ENCODE assay signal across 9 mouse cellular contexts in genomic region chr19:12596290-12597072, GRCm38 (mm10). TPM values are rescaled to one million over a fixed set of nuclear protein-coding genes. Genes with fewer than 3 reads are reported as not detected.
A peak's percentile ranks its signal among the peaks of the same experiment; 100 is the strongest.
DNase-seq lines count a peak whose midpoint lies in the region; ATAC-seq and TF ChIP-seq lines count a peak whose summit lies in the region.
"Had no signal": no experiment of that assay in that cellular context is flagged by ENCODE, and none has a peak within 500 bp of the region (broad histone marks: within the 10 kb centered on the region; RNA-seq: fewer than 3 reads in every experiment).

No protein-coding gene starts in this region.

- DNase-seq in heart, postnatal 10 days: no peak
- peak; percentile 15 to 38 for DNase-seq in cerebellum, postnatal 36 days
- DNase-seq in yolk sac, embryonic 10.5 days (ENCODE audit: low spot score): peak; percentile 32
- DNase-seq in ovary, adult 18-20 months (ENCODE audit: low spot score): no peak

- H3K4me2 ChIP-seq in heart, embryonic 16.5 days (ENCODE audit: low read depth, low read length): peak overlapping the region; percentile 89
- H3K4me2 ChIP-seq in hindbrain, embryonic 16.5 days (ENCODE audit: low read length): peak overlapping the region; percentile 77

- peak overlapping the region; percentile 74 for H3K9ac ChIP-seq in heart, embryonic 16.5 days (ENCODE audit: low read length)
- peak overlapping the region; percentile 80 for H3K9ac ChIP-seq in hindbrain, embryonic 16.5 days (ENCODE audit: low read depth, low read length)

- no peaks in the 10 kb centered on the region for H3K9me3 ChIP-seq in heart, embryonic 16.5 days (replicated peaks; ENCODE audit: control insufficient read depth, low read length)
- H3K9me3 ChIP-seq in E14TG2a.4 (ENCODE audit: low read length): no peaks in the 10 kb centered on the region
- H3K9me3 ChIP-seq in hindbrain, embryonic 16.5 days (ENCODE audit: control insufficient read depth, low read length): no peaks in the 10 kb centered on the region
- H3K9me3 ChIP-seq in megakaryocyte, embryonic 14.5 days: no peaks in the 10 kb centered on the region

- H3K4me1 ChIP-seq in heart, embryonic 16.5 days (ENCODE audit: control insufficient read depth, insufficient read depth, low read length): no peaks in the 10 kb centered on the region; the same call in 1 of the 2 replicates
- peaks cover 16% of the 10 kb centered on the region for H3K4me1 ChIP-seq in E14TG2a.4 (replicated peaks; ENCODE audit: low read depth, low read length)
- H3K4me1 ChIP-seq in hindbrain, embryonic 16.5 days (ENCODE audit: control insufficient read depth, insufficient read depth, low read depth, low read length): peaks cover 6% of the 10 kb centered on the region; the same call in 1 of the 2 replicates
- H3K4me1 ChIP-seq in megakaryocyte, embryonic 14.5 days: peaks cover 29% of the 10 kb centered on the region

- WGBS in heart, embryonic 16.5 days: 17% methylated on average over 23 of the region's 23 CpGs
- 18% methylated on average over 23 of the region's 23 CpGs for WGBS in hindbrain, embryonic 16.5 days

- no peaks in the 10 kb centered on the region for H3K27me3 ChIP-seq in heart, embryonic 16.5 days (ENCODE audit: control insufficient read depth, insufficient read depth, low read length)
- peaks cover 31% of the 10 kb centered on the region for H3K27me3 ChIP-seq in E14TG2a.4 (ENCODE audit: insufficient read depth, low read length)
- H3K27me3 ChIP-seq in hindbrain, embryonic 16.5 days (replicated peaks; ENCODE audit: control insufficient read depth, insufficient read depth, low read length): no peaks in the 10 kb centered on the region
- H3K27me3 ChIP-seq in megakaryocyte, embryonic 14.5 days (replicated peaks): peaks cover 18% of the 10 kb centered on the region

- peak overlapping the region; percentile 69 for H3K4me3 ChIP-seq in heart, embryonic 16.5 days (ENCODE audit: low read length)
- H3K4me3 ChIP-seq in E14TG2a.4 (replicated peaks; ENCODE audit: low read length): peak overlapping the region; percentile 83
- H3K4me3 ChIP-seq in hindbrain, embryonic 16.5 days (ENCODE audit: low read length): peak overlapping the region; percentile 78
- peak overlapping the region; percentile 94 for H3K4me3 ChIP-seq in megakaryocyte, embryonic 14.5 days (replicated peaks)

- intact Hi-C loops in heart, postnatal 10 days (cut with DNase I): loop anchor here (1.0 to 10.0 kb wide), 3 partner anchors 201 to 582 kb away; no protein-coding TSS in a partner anchor

- TF ChIP-seq CTCF in E14TG2a.4 (conservative IDR thresholded peaks at IDR 0.05; ENCODE audit: low read length): no peak

- H3K36me3 ChIP-seq in heart, embryonic 16.5 days (ENCODE audit: control insufficient read depth, insufficient read depth): no peaks in the 10 kb centered on the region
- no peaks in the 10 kb centered on the region for H3K36me3 ChIP-seq in E14TG2a.4 (ENCODE audit: insufficient read depth, low read length)
- no peaks in the 10 kb centered on the region for H3K36me3 ChIP-seq in hindbrain, embryonic 16.5 days (ENCODE audit: control insufficient read depth, insufficient read depth, low read length)
- peaks cover 4% of the 10 kb centered on the region for H3K36me3 ChIP-seq in megakaryocyte, embryonic 14.5 days (replicated peaks; ENCODE audit: low read length)

- no peak overlapping the region for H3K27ac ChIP-seq in heart, embryonic 16.5 days (ENCODE audit: low read length)
- peak overlapping the region; percentile 89 for H3K27ac ChIP-seq in hindbrain, embryonic 16.5 days (ENCODE audit: low read depth, low read length)

- ATAC-seq in heart, embryonic 16.5 days (replicated peaks; ENCODE audit: extremely low read depth, insufficient read depth, low FRiP score): peak; percentile 34; the same call in 1 of the 2 replicates
- ATAC-seq in hindbrain, embryonic 16.5 days: peak; percentile 64

RNA-seq across cellular contexts. Expression of gene Gm4952, which starts 3.3 kb away (rescaled TPM):
- polyA plus RNA-seq in heart, embryonic 16.5 days (2015; fragmentation: Nextera tagmentation; extraction: Ambion mirVana): not detected in 2 replicates
- total RNA-seq in heart, postnatal 10 days (2021): not detected
- 0.11 and 0.20 TPM in 2 replicates for polyA plus RNA-seq in hindbrain, embryonic 16.5 days (2015; fragmentation: Nextera tagmentation; extraction: Ambion mirVana)
- not detected in 2 replicates for polyA plus RNA-seq in megakaryocyte, embryonic 14.5 days (2012; ENCODE audit: insufficient read depth, low replicate concordance)
- total RNA-seq: layer of hippocampus, adult 18-20 months had no signal

RNA-seq across cellular contexts. Expression of gene Glyat, which starts 36.6 kb away (rescaled TPM):
- not detected in 2 replicates for polyA plus RNA-seq in heart, embryonic 16.5 days (2015; fragmentation: Nextera tagmentation; extraction: Ambion mirVana)
- total RNA-seq in heart, postnatal 10 days (2021): not detected
- polyA plus RNA-seq in hindbrain, embryonic 16.5 days (2015; fragmentation: Nextera tagmentation; extraction: Ambion mirVana): not detected in 2 replicates
- polyA plus RNA-seq in megakaryocyte, embryonic 14.5 days (2012; ENCODE audit: insufficient read depth, low replicate concordance): not detected in 2 replicates

RNA-seq across cellular contexts. Expression of gene Fam111a, which starts 50.9 kb away (rescaled TPM):
- 15.2 and 20.5 TPM in 2 replicates for polyA plus RNA-seq in heart, embryonic 16.5 days (2015; fragmentation: Nextera tagmentation; extraction: Ambion mirVana)
- 10 to 100 TPM in 1 of 2 experiments, 1 to 10 TPM in 1; 9.8 to 12.1 TPM for total RNA-seq in heart, postnatal 10 days (2021)
- 6.2 and 6.9 TPM in 2 replicates for polyA plus RNA-seq in hindbrain, embryonic 16.5 days (2015; fragmentation: Nextera tagmentation; extraction: Ambion mirVana)
- 1.7 TPM in 1 of 2 replicates, not detected in the other for polyA plus RNA-seq in megakaryocyte, embryonic 14.5 days (2012; ENCODE audit: insufficient read depth, low replicate concordance)

Comparison
In these comparisons a context has a peak if more than half of its experiments do, and no peak if none do; other contexts are left out.
1. DNase-seq: peak in cerebellum, postnatal 36 days (2 of 2) and yolk sac, embryonic 10.5 days (single experiment); none in heart, postnatal 10 days (0 of 2) and ovary, adult 18-20 months (single experiment).
2. Peak in every context shown above with its lines, with median percentiles within 50 percentile points of each other: H3K4me3 ChIP-seq.